Mouse (Mus musculus): Measurements from ENCODE around the gene Pramel5.
"Not testable (repeated sequence)": the region's sequence is repeated elsewhere in the genome, so short reads cannot be mapped to it uniquely, and the experiment has no call there.

Pramel5 gene

DNA sequence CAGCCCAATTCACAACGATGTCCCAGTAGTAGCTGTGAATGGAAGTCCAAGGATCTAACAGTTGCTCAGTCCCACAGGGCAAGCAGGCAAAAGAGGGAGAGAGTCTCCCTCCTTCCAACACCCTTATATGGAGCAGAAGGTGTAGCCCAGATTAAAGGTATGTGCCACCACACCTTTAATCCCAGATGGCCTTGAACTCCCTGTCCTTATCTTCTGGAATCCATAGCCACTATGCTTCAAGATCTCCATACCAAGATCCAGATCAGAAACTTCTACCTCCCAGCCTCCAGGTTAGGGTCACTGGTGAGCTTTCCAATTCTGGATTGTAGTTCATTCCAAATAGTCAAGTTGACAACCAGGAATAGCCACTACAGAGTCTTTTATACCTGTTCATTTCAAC, at the start of gene Pramel5:
Pramel5 (minus strand) TSS at position 101 of the 400 bp plus-strand sequence.
- DNase-seq: not testable (repeated sequence)

DNA sequence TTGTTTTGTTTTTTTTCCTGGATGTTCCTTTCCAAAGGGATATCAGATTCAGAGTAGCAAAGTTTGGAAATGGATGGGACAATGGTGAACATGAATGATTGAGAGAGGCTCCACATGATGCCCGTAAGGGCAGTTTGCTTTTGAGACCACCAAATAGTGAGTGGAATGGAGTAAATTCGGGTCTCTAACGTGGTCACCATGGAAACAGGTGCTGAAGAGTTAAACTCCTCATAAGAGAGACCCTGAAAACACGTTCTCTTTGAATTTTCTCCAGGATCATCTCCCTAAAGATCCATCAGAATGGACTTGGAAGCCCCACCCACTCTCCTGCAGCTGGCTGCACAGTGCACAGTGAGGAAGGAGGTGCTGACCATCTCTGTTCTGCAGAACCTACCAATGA, 49.7 kb upstream of the Pramel5 start, which contains the start of gene Gm13128:
Gm13128 (plus strand) TSS at position 301 of the 400 bp plus-strand sequence.
- DNase-seq: not testable (repeated sequence)

- DNase-seq: not testable (repeated sequence)
Measured at GRCm38 (mm10) chr4:144312666-144313460, 32.6 kb upstream of the Pramel5 start.

DNA sequence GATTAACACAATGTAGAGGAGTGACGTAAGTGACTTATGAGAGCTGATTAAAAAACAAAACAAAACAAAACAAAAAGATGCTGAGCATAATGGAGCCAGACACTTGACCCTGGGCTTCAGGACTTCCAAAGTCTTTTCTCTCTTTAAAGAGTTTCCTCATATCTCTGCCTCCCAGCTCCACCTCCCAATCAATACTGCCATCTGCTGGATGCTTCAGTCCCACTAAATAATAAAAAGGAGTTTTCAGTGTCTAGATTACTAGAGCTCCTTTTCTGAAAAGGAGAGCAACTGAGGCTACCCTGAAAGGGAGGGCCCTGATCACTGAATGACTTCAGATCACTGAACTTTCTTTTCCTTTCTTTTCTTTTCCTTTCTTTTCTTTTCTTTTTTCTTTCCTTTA, 19.1 kb upstream of the Pramel5 start:
- DNase-seq: not testable (repeated sequence)

DNA sequence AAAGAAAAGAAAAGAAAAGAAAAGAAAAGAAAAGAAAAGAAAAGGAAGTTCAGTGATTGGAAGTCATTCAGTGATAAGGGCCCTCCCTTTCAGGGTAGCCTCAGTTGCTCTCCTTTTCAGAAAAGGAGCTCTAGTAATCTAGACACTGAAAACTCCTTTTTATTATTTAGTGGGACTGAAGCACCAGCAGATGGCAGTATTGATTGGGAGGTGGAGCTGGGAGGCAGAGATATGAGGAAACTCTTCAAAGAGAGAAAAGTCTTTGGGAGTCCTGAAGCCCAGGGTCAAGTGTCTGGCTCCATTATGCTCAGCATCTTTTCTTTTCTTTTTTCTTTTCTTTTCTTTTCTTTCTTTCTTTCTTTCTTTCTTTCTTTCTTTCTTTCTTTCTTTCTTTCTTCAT, 25.5 kb downstream of the Pramel5 start:
- DNase-seq: not testable (repeated sequence)
